Mouse (Mus musculus): Measurements from ENCODE around the gene Mvb12a. TPM values are rescaled to one million over a fixed set of nuclear protein-coding genes. Genes with fewer than 3 reads are reported as not detected.

The Mvb12a gene
- polyA plus RNA-seq, 1 experiment from 2014 or later, result 129 TPM

DNA sequence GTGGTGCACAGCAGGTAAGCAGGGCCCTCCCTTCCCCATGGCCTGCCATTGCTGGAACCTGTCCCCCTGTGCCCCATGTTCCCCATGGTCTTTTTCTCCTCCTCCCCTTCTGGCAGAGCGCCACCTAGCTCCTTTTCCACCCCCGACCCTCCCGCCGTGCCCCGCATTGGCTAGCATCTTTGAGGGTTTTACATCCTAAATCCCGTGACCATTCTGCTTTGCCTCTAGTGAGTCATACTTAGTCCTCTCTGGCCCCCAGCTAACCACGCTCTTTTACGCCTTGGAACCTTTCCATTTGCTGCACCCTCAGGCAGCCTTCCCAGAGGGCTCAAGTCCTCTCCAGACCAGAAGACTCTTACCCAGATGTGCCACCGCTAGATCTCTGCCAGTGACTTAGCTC lies 37.5 kb downstream of the Mvb12a start:
- Histone ChIP-seq H3K27me3 (ENCODE audit: insufficient read depth, low read length) (no peaks in the 10 kb centered on the region), H3K27ac (no peak overlapping the region), H3K4me1 (replicated peaks; ENCODE audit: insufficient read depth, low read length) (no peaks in the 10 kb centered on the region), H3K9me3 (replicated peaks; ENCODE audit: low read length) (no peaks in the 10 kb centered on the region), H3K9ac (ENCODE audit: low read depth, low read length) (no peak overlapping the region), H3K36me3 (ENCODE audit: insufficient read depth, low read length) (peaks cover 12% of the 10 kb centered on the region; the same call in 1 of the 2 replicates), H3K4me3 (replicated peaks; ENCODE audit: low read depth, low read length) (no peak overlapping the region), H3K4me2 (ENCODE audit: low read length) (no peak overlapping the region)
- 65% methylated on average over 9 of the region's 9 CpGs for WGBS
- ATAC-seq (replicated peaks; ENCODE audit: low FRiP score, low read depth) (no peak), DNase-seq (ENCODE audit: low spot score) (no peak)
- no peak for TF ChIP-seq CTCF (IDR thresholded peaks at IDR 0.05; ENCODE audit: low read depth)

- 74% methylated on average over 2 of the region's 2 CpGs for WGBS
- DNase-seq (ENCODE audit: low spot score) (peak; percentile 58), ATAC-seq (replicated peaks; ENCODE audit: low FRiP score, low read depth) (no peak)
- Histone ChIP-seq H3K27me3 (ENCODE audit: insufficient read depth, low read length) (no peaks in the 10 kb centered on the region), H3K9me3 (replicated peaks; ENCODE audit: low read length) (no peaks in the 10 kb centered on the region), H3K4me1 (replicated peaks; ENCODE audit: insufficient read depth, low read length) (no peaks in the 10 kb centered on the region), H3K4me2 (ENCODE audit: low read length) (no peak overlapping the region), H3K9ac (ENCODE audit: low read depth, low read length) (no peak overlapping the region), H3K36me3 (ENCODE audit: insufficient read depth, low read length) (peaks cover 15% of the 10 kb centered on the region; the same call in 1 of the 2 replicates), H3K4me3 (replicated peaks; ENCODE audit: low read depth, low read length) (no peak overlapping the region), H3K27ac (no peak overlapping the region)
- peak; percentile 75 for TF ChIP-seq CTCF (IDR thresholded peaks at IDR 0.05; ENCODE audit: low read depth)
Observed at GRCm38 (mm10) chr8:71586891-71587290, 44.2 kb downstream of the Mvb12a start.

- WGBS, result 77% methylated on average over 3 of the region's 3 CpGs
- peaks cover 12% of the 10 kb centered on the region; the same call in 1 of the 2 replicates for H3K4me1 ChIP-seq (replicated peaks; ENCODE audit: insufficient read depth, low read length)
- H3K27me3 ChIP-seq (ENCODE audit: insufficient read depth, low read length), result no peaks in the 10 kb centered on the region
- no peak overlapping the region for H3K9ac ChIP-seq (ENCODE audit: low read depth, low read length)
- no peak overlapping the region for H3K27ac ChIP-seq
- no peak overlapping the region for H3K4me2 ChIP-seq (ENCODE audit: low read length)
- TF ChIP-seq CTCF (IDR thresholded peaks at IDR 0.05; ENCODE audit: low read depth), result no peak
- DNase-seq (ENCODE audit: low spot score), result no peak
- H3K9me3 ChIP-seq (replicated peaks; ENCODE audit: low read length), result no peaks in the 10 kb centered on the region
- H3K4me3 ChIP-seq (replicated peaks; ENCODE audit: low read depth, low read length), result no peak overlapping the region
- H3K36me3 ChIP-seq (ENCODE audit: insufficient read depth, low read length), result peaks cover 15% of the 10 kb centered on the region; the same call in 1 of the 2 replicates
- no peak for ATAC-seq (replicated peaks; ENCODE audit: low FRiP score, low read depth)
Observed at GRCm38 (mm10) chr8:71588762-71589161, 46.0 kb downstream of the Mvb12a start.

DNA sequence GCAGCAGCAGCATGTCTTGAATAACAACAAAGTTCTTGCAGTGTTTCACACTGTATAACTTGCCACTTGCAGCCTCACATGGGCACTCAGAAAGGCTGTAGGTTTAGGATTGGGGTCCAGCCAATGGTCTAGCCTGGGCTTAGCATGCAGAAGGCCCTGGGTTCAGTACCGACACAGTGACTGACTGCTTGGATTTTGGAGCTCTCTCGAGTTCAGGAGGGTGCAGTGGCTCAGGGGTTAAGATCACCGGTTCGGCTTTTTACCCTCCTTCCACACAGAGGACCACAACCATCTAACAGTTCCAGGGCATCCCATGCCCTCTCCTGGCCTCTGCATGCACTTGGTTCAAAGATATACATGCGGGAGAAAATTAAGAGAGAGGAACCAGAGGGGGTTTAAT lies 48.3 kb downstream of the Mvb12a start:
- no peaks in the 10 kb centered on the region for H3K27me3 ChIP-seq (ENCODE audit: insufficient read depth, low read length)
- peak overlapping the region; percentile 75 for H3K4me3 ChIP-seq (replicated peaks; ENCODE audit: low read depth, low read length)
- no peaks in the 10 kb centered on the region for H3K9me3 ChIP-seq (replicated peaks; ENCODE audit: low read length)
- WGBS, result 11% methylated on average over 5 of the region's 5 CpGs
- DNase-seq (ENCODE audit: low spot score) (no peak), ATAC-seq (replicated peaks; ENCODE audit: low FRiP score, low read depth) (no peak)
- H3K4me1 ChIP-seq (replicated peaks; ENCODE audit: insufficient read depth, low read length), result peaks cover 19% of the 10 kb centered on the region; the same call in 1 of the 2 replicates
- peak overlapping the region; percentile 99; the same call in 1 of the 2 replicates for H3K27ac ChIP-seq
- H3K36me3 ChIP-seq (ENCODE audit: insufficient read depth, low read length), result no peaks in the 10 kb centered on the region
- H3K4me2 ChIP-seq (ENCODE audit: low read length), result peak overlapping the region; percentile 95
- TF ChIP-seq CTCF (IDR thresholded peaks at IDR 0.05; ENCODE audit: low read depth), result no peak
- peak overlapping the region; percentile 84 for H3K9ac ChIP-seq (ENCODE audit: low read depth, low read length)

DNA sequence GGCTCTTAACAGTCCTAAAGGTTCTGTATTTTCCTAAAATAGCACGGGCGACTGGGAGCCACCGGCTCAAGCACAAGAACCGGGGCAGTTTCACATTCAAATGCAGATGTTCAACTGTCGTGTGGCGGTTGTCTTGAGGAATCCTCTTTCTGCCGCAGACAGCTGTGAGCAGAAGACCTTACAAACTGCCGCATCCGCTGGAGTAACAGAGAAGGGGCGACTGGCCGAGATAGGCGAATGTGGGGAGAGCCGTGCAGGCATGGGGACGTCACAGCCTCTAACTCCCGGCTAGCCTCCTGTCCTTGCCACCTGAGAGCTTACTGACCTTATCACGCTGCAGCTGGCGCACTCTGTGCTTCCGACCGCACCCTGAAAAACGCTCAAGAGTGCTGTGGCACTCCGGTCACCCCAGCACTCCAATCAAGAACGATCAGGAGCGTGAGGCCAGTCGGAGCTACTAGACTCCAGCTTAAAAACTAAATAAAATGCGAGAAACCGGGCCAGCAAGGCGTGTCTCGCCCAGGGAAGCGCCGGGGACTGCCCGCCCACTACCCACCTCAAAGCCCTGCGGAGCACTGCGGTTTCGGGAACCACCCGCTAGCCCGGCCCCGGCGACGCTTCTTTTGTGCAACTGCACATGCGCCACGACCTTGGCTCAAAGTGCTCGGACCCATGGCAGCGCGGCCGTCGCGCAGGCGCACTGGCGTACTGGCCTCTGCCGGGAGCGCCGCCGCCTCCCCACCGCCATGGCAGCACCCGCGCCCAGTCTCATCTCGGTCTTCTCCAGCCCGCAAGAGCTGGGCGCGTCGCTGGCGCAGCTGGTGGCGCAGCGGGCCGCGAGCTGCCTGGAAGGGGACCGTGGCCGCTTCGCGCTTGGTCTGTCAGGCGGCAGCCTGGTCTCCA lies 49.0 kb downstream of the Mvb12a start, which contains the start of gene Pgls:
TSS of gene Pgls (plus strand) at position 706 of the 903 bp plus-strand sequence.
- peak; percentile 81 for ATAC-seq (replicated peaks; ENCODE audit: low FRiP score, low read depth)
- H3K27ac ChIP-seq, result peak within 1 kb of the TSS; percentile 99
- peak; percentile 95 for DNase-seq (ENCODE audit: low spot score)
- no peaks in the 10 kb centered on the region for H3K9me3 ChIP-seq (replicated peaks; ENCODE audit: low read length)
- WGBS, result under 1% methylated on average over 71 of the region's 71 CpGs
- H3K4me3 ChIP-seq (replicated peaks; ENCODE audit: low read depth, low read length), result peak within 1 kb of the TSS; percentile 75
- H3K9ac ChIP-seq (ENCODE audit: low read depth, low read length), result peak within 1 kb of the TSS; percentile 84
- H3K4me2 ChIP-seq (ENCODE audit: low read length), result peak within 1 kb of the TSS; percentile 95
- no peak for TF ChIP-seq CTCF (IDR thresholded peaks at IDR 0.05; ENCODE audit: low read depth)
- no peaks in the 10 kb centered on the region for H3K36me3 ChIP-seq (ENCODE audit: insufficient read depth, low read length)
- no peaks in the 10 kb centered on the region for H3K27me3 ChIP-seq (ENCODE audit: insufficient read depth, low read length)
- H3K4me1 ChIP-seq (replicated peaks; ENCODE audit: insufficient read depth, low read length), result peaks cover 22% of the 10 kb centered on the region; the same call in 1 of the 2 replicates

DNA sequence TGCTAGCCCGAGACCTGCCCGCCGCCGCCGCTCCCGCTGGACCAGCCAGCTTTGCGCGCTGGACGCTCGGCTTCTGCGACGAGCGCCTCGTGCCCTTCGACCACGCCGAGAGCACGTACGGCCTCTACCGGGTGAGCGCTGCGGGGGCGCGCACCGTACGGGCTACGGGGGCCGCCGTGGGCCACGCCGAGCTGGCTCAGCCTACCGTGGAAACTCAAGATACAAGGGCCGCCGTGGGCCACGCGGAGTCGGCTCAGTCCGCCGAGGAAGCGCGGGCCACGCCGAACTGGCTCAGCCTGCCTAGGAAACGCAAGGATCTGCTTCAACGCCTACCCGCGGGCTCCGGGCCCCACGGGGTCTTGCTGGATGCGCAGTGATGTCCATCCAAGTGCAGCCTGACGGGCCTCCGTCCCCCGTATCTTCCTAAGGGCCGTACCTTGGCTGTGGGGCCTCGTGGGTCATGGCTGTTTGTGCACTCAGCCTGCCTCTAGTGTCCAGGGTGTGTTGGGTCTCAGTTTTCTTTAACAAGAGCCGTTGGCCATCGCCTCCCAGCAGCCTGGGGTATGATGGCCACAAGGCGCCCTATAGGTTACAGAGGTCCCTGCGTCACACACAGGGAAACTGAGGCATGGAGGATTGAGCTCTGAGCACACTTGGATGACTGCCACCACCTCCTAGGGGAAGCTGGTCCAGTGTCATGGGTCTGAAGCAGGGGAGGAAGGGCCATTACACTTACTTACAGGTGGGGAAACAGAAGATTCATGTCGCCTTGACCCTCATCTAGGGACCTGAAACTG lies 49.9 kb downstream of the Mvb12a start:
- 3% methylated on average over 60 of the region's 60 CpGs for WGBS
- peak overlapping the region; percentile 99 for H3K27ac ChIP-seq
- TF ChIP-seq CTCF (IDR thresholded peaks at IDR 0.05; ENCODE audit: low read depth), result no peak
- H3K9me3 ChIP-seq (replicated peaks; ENCODE audit: low read length), result no peaks in the 10 kb centered on the region
- H3K4me1 ChIP-seq (replicated peaks; ENCODE audit: insufficient read depth, low read length), result peaks cover 22% of the 10 kb centered on the region; the same call in 1 of the 2 replicates
- H3K36me3 ChIP-seq (ENCODE audit: insufficient read depth, low read length), result no peaks in the 10 kb centered on the region
- peak overlapping the region; percentile 75 for H3K4me3 ChIP-seq (replicated peaks; ENCODE audit: low read depth, low read length)
- ATAC-seq (replicated peaks; ENCODE audit: low FRiP score, low read depth), result peak; percentile 80
- no peaks in the 10 kb centered on the region for H3K27me3 ChIP-seq (ENCODE audit: insufficient read depth, low read length)
- peak overlapping the region; percentile 84 for H3K9ac ChIP-seq (ENCODE audit: low read depth, low read length)
- DNase-seq (ENCODE audit: low spot score), result peak; percentile 72
- H3K4me2 ChIP-seq (ENCODE audit: low read length), result peak overlapping the region; percentile 95
